Mouse (Mus musculus) heart, adult 2 months (tissue): ENCODE data around the gene Ern1. TPM values are rescaled to one million over a fixed set of nuclear protein-coding genes. Genes with fewer than 3 reads are reported as not detected.

Experiments used
- DNase-seq, 2 experiments: peaks; one replicate each; pipeline ENCODE4 v3.0.0; 2021
- H3K27ac ChIP-seq: fragments of 200-600 bp; 2 replicates; pipeline ENCODE4 v1.8.1; 2022
- H3K27me3 ChIP-seq: fragments of 200-500 bp; 2 replicates; pipeline ENCODE4 v1.6.1; 2012; ENCODE audit warnings: mild to moderate bottlenecking, low read length, inconsistent platforms, mixed read lengths; ENCODE audit not compliant: control insufficient read depth, insufficient read depth
- H3K36me3 ChIP-seq: fragments of 200-500 bp; 2 replicates; pipeline ENCODE4 v1.6.1; 2012; ENCODE audit warnings: low read length, inconsistent platforms; ENCODE audit not compliant: control insufficient read depth, insufficient read depth
- H3K4me1 ChIP-seq: fragments of 200-500 bp; 2 replicates; pipeline ENCODE4 v1.6.1; 2011; ENCODE audit warnings: low read length; ENCODE audit not compliant: control insufficient read depth, insufficient read depth
- H3K4me3 ChIP-seq: fragments of 200-600 bp; 2 replicates; pipeline ENCODE4 v1.8.1; 2022
- H3K79me2 ChIP-seq: fragments of 200-500 bp; replicated peaks from 2 replicates; pipeline ENCODE4 v1.6.1; 2012; ENCODE audit warnings: mild to moderate bottlenecking, inconsistent platforms, low read length, moderate library complexity, mixed read lengths; ENCODE audit not compliant: control insufficient read depth, insufficient read depth
- H3K9ac ChIP-seq: fragments of 200-500 bp; 2 replicates; pipeline ENCODE4 v1.6.1; 2012; ENCODE audit warnings: low read depth, mild to moderate bottlenecking, control low read depth, inconsistent platforms, low read length, mixed read lengths
- CTCF ChIP-seq: fragments of 200-600 bp; IDR thresholded peaks from 2 replicates; pipeline ENCODE4 v1.8.1; 2022; ENCODE audit warnings: antibody characterized with exemption, mild to moderate bottlenecking, moderate library complexity
- EP300 ChIP-seq: fragments of 200-500 bp; IDR thresholded peaks from 2 replicates; pipeline ENCODE4 v1.6.1; 2011; ENCODE audit warnings: low read depth, low read length, control low read depth; ENCODE audit not compliant: insufficient read depth
- POLR2A ChIP-seq: fragments of 200-500 bp; IDR thresholded peaks from 2 replicates; pipeline ENCODE4 v1.6.1; 2011; ENCODE audit warnings: mild to moderate bottlenecking, low read depth, low read length, control low read depth; ENCODE audit not compliant: insufficient read depth
- WGBS: fragments of 180-500 bp; shearing (Covaris S2); methylation state at CpG from one replicate; pipeline ENCODE4 v1.1.7; 2018; 5-methylcytosine and 5-hydroxymethylcytosine counted together
- intact Hi-C: fragments of 180-260 bp; cut with DNase I; formaldehyde crosslinking; loops from one replicate; pipeline ENCODE4 v1.15.1; 2025
- polyA plus RNA-seq: library from polyadenylated mRNA; depleted of rRNA; stranded (reverse); fragments of >200 nt; gene quantifications from 2 replicates; pipeline ENCODE4 v1.2.3, GENCODE M21; 2012
- total RNA-seq, 2 experiments: library from RNA; stranded (reverse); gene quantifications; 2 replicates each; pipeline ENCODE4 v1.2.3; 2021

The Ern1 gene
- total and polyA plus RNA-seq, 3 experiments = 6.4 to 13.9 (median 10.2) TPM

- TF ChIP-seq CTCF (peak; percentile 63), EP300 (peak; percentile 54; the same call in 1 of the 2 replicates), POLR2A (no peak)
- intact Hi-C loops = loop anchor here (1.0 to 10.0 kb wide), 3 partner anchors 9 to 437 kb away; no protein-coding TSS in a partner anchor
- no peaks in the 10 kb centered on the region; the same call in 1 of the 2 replicates for H3K79me2 ChIP-seq
- H3K9ac ChIP-seq = peak overlapping the region; percentile 55
- no peaks in the 10 kb centered on the region; the same call in 1 of the 2 replicates for H3K36me3 ChIP-seq
- H3K4me3 ChIP-seq = peak overlapping the region; percentile 56
- DNase-seq = peak; percentile 56 to 58
- peak overlapping the region; percentile 91 for H3K27ac ChIP-seq
- peaks cover 16% of the 10 kb centered on the region for H3K4me1 ChIP-seq
- H3K27me3 ChIP-seq = no peaks in the 10 kb centered on the region
- 33% methylated on average over 7 of the region's 7 CpGs for WGBS
Measured at GRCm38 (mm10) chr11:106381883-106382282, 105.8 kb downstream of the Ern1 start.

GRCm38 (mm10) chr11:106381011-106381410 is 106.6 kb downstream of the Ern1 start:
- H3K27me3 ChIP-seq = no peaks in the 10 kb centered on the region
- intact Hi-C loops = loop anchor here (2.0 to 10.0 kb wide), 2 partner anchors 326 to 436 kb away; no protein-coding TSS in a partner anchor
- peak overlapping the region; percentile 56 for H3K4me3 ChIP-seq
- H3K9ac ChIP-seq = peak overlapping the region; percentile 55
- DNase-seq = no peak
- TF ChIP-seq CTCF = peak; percentile 55
- TF ChIP-seq EP300 = 0 out of 2 replicates have a peak, but pooled peaks have one; percentile 36
- TF ChIP-seq POLR2A = no peak
- H3K27ac ChIP-seq = peak overlapping the region; percentile 91
- H3K79me2 ChIP-seq = no peaks in the 10 kb centered on the region; the same call in 1 of the 2 replicates
- 57% methylated on average over 11 of the region's 11 CpGs for WGBS
- H3K36me3 ChIP-seq = no peaks in the 10 kb centered on the region; the same call in 1 of the 2 replicates
- peaks cover 18% of the 10 kb centered on the region for H3K4me1 ChIP-seq

GRCm38 (mm10) chr11:106374979-106375378 is 112.7 kb downstream of the Ern1 start:
- H3K27ac ChIP-seq = no peak overlapping the region
- no peaks in the 10 kb centered on the region for H3K79me2 ChIP-seq
- H3K4me3 ChIP-seq = no peak overlapping the region
- no peak for DNase-seq
- no peak overlapping the region for H3K9ac ChIP-seq
- 52% methylated on average over 5 of the region's 5 CpGs for WGBS
- peaks cover 4% of the 10 kb centered on the region for H3K4me1 ChIP-seq
- H3K27me3 ChIP-seq = no peaks in the 10 kb centered on the region
- TF ChIP-seq CTCF (no peak), POLR2A (no peak; the same call in 1 of the 2 replicates), EP300 (0 out of 2 replicates have a peak, but pooled peaks have one; percentile 8)
- H3K36me3 ChIP-seq = no peaks in the 10 kb centered on the region; the same call in 1 of the 2 replicates
- intact Hi-C loops = no loop called here

- Histone ChIP-seq H3K36me3 (no peaks in the 10 kb centered on the region; the same call in 1 of the 2 replicates), H3K4me1 (peaks cover 3% of the 10 kb centered on the region; the same call in 1 of the 2 replicates), H3K9ac (no peak overlapping the region), H3K79me2 (no peaks in the 10 kb centered on the region), H3K27me3 (no peaks in the 10 kb centered on the region), H3K27ac (no peak overlapping the region; the same call in 1 of the 2 replicates), H3K4me3 (no peak overlapping the region)
- DNase-seq = no peak
- intact Hi-C loops = no loop called here
- TF ChIP-seq CTCF (no peak), POLR2A (no peak), EP300 (no peak)
- 45% methylated on average over 9 of the region's 9 CpGs for WGBS
Measured at GRCm38 (mm10) chr11:106374559-106374958, 113.1 kb downstream of the Ern1 start.

GRCm38 (mm10) chr11:106373998-106374397 is 113.7 kb downstream of the Ern1 start:
- Histone ChIP-seq H3K4me1 (peaks cover 3% of the 10 kb centered on the region; the same call in 1 of the 2 replicates), H3K27ac (no peak overlapping the region; the same call in 1 of the 2 replicates), H3K4me3 (no peak overlapping the region), H3K9ac (no peak overlapping the region), H3K79me2 (no peaks in the 10 kb centered on the region), H3K27me3 (no peaks in the 10 kb centered on the region), H3K36me3 (no peaks in the 10 kb centered on the region; the same call in 1 of the 2 replicates)
- DNase-seq = no peak
- no peak for TF ChIP-seq CTCF
- no peak for TF ChIP-seq EP300
- 38% methylated on average over 11 of the region's 11 CpGs for WGBS
- intact Hi-C loops = no loop called here

DNA sequence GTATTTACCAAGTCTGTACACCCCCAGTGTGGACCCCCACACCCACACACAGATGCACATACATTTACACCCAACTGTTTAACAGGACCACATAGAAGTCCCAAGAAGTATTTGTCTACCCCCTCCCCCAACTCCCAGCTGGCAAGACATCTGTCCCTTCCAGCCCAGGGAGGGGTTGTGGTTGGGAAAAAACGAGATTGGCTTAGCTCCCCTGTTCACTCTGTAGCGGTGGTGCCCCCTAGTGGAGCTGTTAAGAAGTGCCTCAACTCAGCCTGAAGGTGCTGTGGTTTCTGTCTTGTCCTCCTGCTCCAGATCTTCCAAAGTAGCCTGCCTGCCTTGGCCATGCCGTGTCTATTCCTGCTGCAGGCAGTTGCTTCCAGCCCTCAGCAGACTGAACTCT is 121.3 kb downstream of the Ern1 start:
- TF ChIP-seq CTCF (peak; percentile 95), EP300 (peak; percentile 82; the same call in 1 of the 2 replicates), POLR2A (no peak)
- Histone ChIP-seq H3K9ac (peak overlapping the region; percentile 39; the same call in 1 of the 2 replicates), H3K27ac (no peak overlapping the region), H3K4me1 (peaks cover 1% of the 10 kb centered on the region), H3K27me3 (no peaks in the 10 kb centered on the region), H3K4me3 (no peak overlapping the region), H3K36me3 (no peaks in the 10 kb centered on the region), H3K79me2 (no peaks in the 10 kb centered on the region)
- intact Hi-C loops = loop anchor here (2.0 kb wide), 2 partner anchors 26 to 64 kb away; no protein-coding TSS in a partner anchor
- DNase-seq = peak; percentile 67 to 84
- 4% methylated on average over 3 of the region's 3 CpGs for WGBS
